Mouse (Mus musculus) midbrain, embryonic 15.5 days (tissue): ENCODE results near the gene 1700001J03Rik. TPM values are rescaled to one million over a fixed set of nuclear protein-coding genes. Genes with fewer than 3 reads are reported as not detected.
"Not testable (repeated sequence)": the region's sequence is repeated elsewhere in the genome, so short reads cannot be mapped to it uniquely, and the experiment has no call there.

ENCODE experiments used
- ATAC-seq: fragments of 200-750 bp; cut with Nextera tagmentation; replicated peaks from 2 replicates; pipeline ENCODE4 v1.8.0; 2017; ENCODE audit warnings: moderate TSS enrichment
- H3K27ac ChIP-seq: fragments of 300-500 bp; sonication (generic); 2 replicates; pipeline ENCODE4 v1.5.1; 2015; ENCODE audit warnings: mild to moderate bottlenecking, inconsistent platforms
- H3K27me3 ChIP-seq: fragments of 300-500 bp; sonication (generic); replicated peaks from 2 replicates; pipeline ENCODE4 v1.6.1; 2015; ENCODE audit warnings: inconsistent platforms
- H3K36me3 ChIP-seq: fragments of 300-500 bp; sonication (generic); replicated peaks from 2 replicates; pipeline ENCODE4 v1.6.1; 2015; ENCODE audit warnings: inconsistent platforms
- H3K4me1 ChIP-seq: fragments of 300-500 bp; sonication (generic); 2 replicates; pipeline ENCODE4 v1.6.1; 2015; ENCODE audit warnings: inconsistent platforms
- H3K4me2 ChIP-seq: fragments of 300-500 bp; sonication (generic); 2 replicates; pipeline ENCODE4 v1.6.1; 2015; ENCODE audit warnings: inconsistent platforms, mild to moderate bottlenecking, moderate library complexity
- H3K4me3 ChIP-seq: fragments of 300-500 bp; sonication (generic); 2 replicates; pipeline ENCODE4 v1.5.1; 2015; ENCODE audit warnings: mild to moderate bottlenecking, inconsistent platforms
- H3K9ac ChIP-seq: fragments of 300-500 bp; sonication (generic); 2 replicates; pipeline ENCODE4 v1.6.1; 2015; ENCODE audit warnings: mild to moderate bottlenecking, inconsistent platforms
- H3K9me3 ChIP-seq: fragments of 300-500 bp; sonication (generic); 2 replicates; pipeline ENCODE4 v1.6.1; 2016; ENCODE audit warnings: inconsistent platforms
- WGBS: fragments of 180-500 bp; shearing (Covaris S2); methylation state at CpG from one replicate; pipeline ENCODE4 v1.1.7; 2015; ENCODE audit warnings: mixed read lengths; 5-methylcytosine and 5-hydroxymethylcytosine counted together
- polyA plus RNA-seq: library from polyadenylated mRNA; unstranded; fragments of >200 nt; fragmentation: Nextera tagmentation; extraction: Ambion mirVana; gene quantifications from 2 replicates; pipeline ENCODE4 v1.2.1, GENCODE M21; 2015

Gene 1700001J03Rik
- polyA plus RNA-seq, 1 experiment from 2014 or later, result 0.41 TPM

GRCm38 (mm10) chr5:146170621-146171020 lies 14.5 kb downstream of the 1700001J03Rik start, which contains the start of gene Gm6309:
Gm6309 (minus strand) TSS chr5:146170721.
- not testable (repeated sequence) for H3K4me1 ChIP-seq, H3K27me3 ChIP-seq, H3K9me3 ChIP-seq, H3K36me3 ChIP-seq, H3K27ac ChIP-seq, H3K4me3 ChIP-seq, ATAC-seq, H3K4me2 ChIP-seq, H3K9ac ChIP-seq
- 79% methylated on average over 2 of the region's 2 CpGs for WGBS

GRCm38 (mm10) chr5:146160439-146160838 lies 24.7 kb downstream of the 1700001J03Rik start, which contains the start of gene Gm5565:
Gm5565 (minus strand) TSS chr5:146160539.
- not testable (repeated sequence) for H3K9ac ChIP-seq, H3K4me3 ChIP-seq, H3K27ac ChIP-seq, H3K4me2 ChIP-seq, H3K27me3 ChIP-seq, H3K9me3 ChIP-seq, H3K36me3 ChIP-seq, H3K4me1 ChIP-seq, ATAC-seq
- WGBS, result 97% methylated on average over 3 of the region's 3 CpGs

GRCm38 (mm10) chr5:146158326-146158725 lies 26.8 kb downstream of the 1700001J03Rik start:
- H3K4me3 ChIP-seq, H3K36me3 ChIP-seq, H3K27ac ChIP-seq, ATAC-seq, H3K9me3 ChIP-seq, H3K9ac ChIP-seq, H3K27me3 ChIP-seq, H3K4me1 ChIP-seq, H3K4me2 ChIP-seq: not testable (repeated sequence)
- WGBS, result 82% methylated on average over 4 of the region's 4 CpGs

- Histone ChIP-seq H3K4me1 (no peaks in the 10 kb centered on the region), H3K9me3 (0 out of 2 replicates have a peak, but pooled peaks cover 3% of the 10 kb centered on the region), H3K9ac (no peak overlapping the region), H3K4me3 (no peak overlapping the region), H3K27ac (no peak overlapping the region), H3K27me3 (no peaks in the 10 kb centered on the region), H3K4me2 (no peak overlapping the region), H3K36me3 (no peaks in the 10 kb centered on the region)
- 73% methylated on average over 3 of the region's 3 CpGs for WGBS
- ATAC-seq, result no peak
Observed at GRCm38 (mm10) chr5:146150454-146150853, 34.6 kb downstream of the 1700001J03Rik start.

- WGBS, result 40% methylated on average over 2 of the region's 2 CpGs
- Histone ChIP-seq H3K4me1 (no peaks in the 10 kb centered on the region), H3K36me3 (no peaks in the 10 kb centered on the region), H3K4me2 (no peak overlapping the region), H3K9me3 (0 out of 2 replicates have a peak, but pooled peaks cover 3% of the 10 kb centered on the region), H3K27ac (no peak overlapping the region), H3K9ac (no peak overlapping the region), H3K27me3 (no peaks in the 10 kb centered on the region), H3K4me3 (no peak overlapping the region)
- ATAC-seq, result no peak
Observed at GRCm38 (mm10) chr5:146147903-146148302, 37.2 kb downstream of the 1700001J03Rik start.

Other genes starting within 250 kb of the 1700001J03Rik start
- not detected in 2 replicates for gene Cyp3a25, start 175.7 kb downstream of the 1700001J03Rik start, polyA plus RNA-seq
- gene Cyp3a59, start 106.0 kb downstream of the 1700001J03Rik start, polyA plus RNA-seq, result not detected in 2 replicates
- gene Gm5565, start 24.8 kb downstream of the 1700001J03Rik start, polyA plus RNA-seq, result not detected in 2 replicates
- not detected in 2 replicates for gene Gm6309, start 14.6 kb downstream of the 1700001J03Rik start, polyA plus RNA-seq
- 28.7 and 33.6 TPM in 2 replicates for gene Rnf6, start 36.3 kb upstream of the 1700001J03Rik start, polyA plus RNA-seq
- 19.5 and 21.2 TPM in 2 replicates for gene Cdk8, start 45.9 kb upstream of the 1700001J03Rik start, polyA plus RNA-seq
- gene Wasf3, start 199.7 kb upstream of the 1700001J03Rik start, polyA plus RNA-seq, result 18.5 and 18.8 TPM in 2 replicates